Mouse (Mus musculus): ENCODE data around the gene Prim1. TPM values are rescaled to one million over a fixed set of nuclear protein-coding genes. Genes with fewer than 3 reads are reported as not detected.

The Prim1 gene
- polyA plus RNA-seq, 1 experiment from 2014 or later, result 50.5 TPM

Other genes with a start within 250 kb of the Prim1 start
- gene Rdh9, start 238.8 kb upstream of the Prim1 start, polyA plus RNA-seq (2015; fragmentation: Nextera tagmentation; extraction: Ambion mirVana), result 0.15 and 0.23 TPM in 2 replicates
- not detected in 2 replicates for gene Rdh16, start 214.0 kb upstream of the Prim1 start, polyA plus RNA-seq (2015; fragmentation: Nextera tagmentation; extraction: Ambion mirVana)
- not detected in 2 replicates for gene Rdh19, start 165.2 kb upstream of the Prim1 start, polyA plus RNA-seq (2015; fragmentation: Nextera tagmentation; extraction: Ambion mirVana)
- gene Rdh16f2, start 148.7 kb upstream of the Prim1 start, polyA plus RNA-seq (2015; fragmentation: Nextera tagmentation; extraction: Ambion mirVana), result not detected in 2 replicates
- not detected in 2 replicates for gene Rdh7, start 126.4 kb upstream of the Prim1 start, polyA plus RNA-seq (2015; fragmentation: Nextera tagmentation; extraction: Ambion mirVana)
- not detected in 2 replicates for gene Sdr9c7, start 116.7 kb upstream of the Prim1 start, polyA plus RNA-seq (2015; fragmentation: Nextera tagmentation; extraction: Ambion mirVana)
- gene Hsd17b6, start 7.6 kb upstream of the Prim1 start, polyA plus RNA-seq (2015; fragmentation: Nextera tagmentation; extraction: Ambion mirVana), result not detected in 2 replicates
- gene Naca, start 20.4 kb downstream of the Prim1 start, polyA plus RNA-seq (2015; fragmentation: Nextera tagmentation; extraction: Ambion mirVana), result 540 TPM in 2 replicates
- 301 and 338 TPM in 2 replicates for gene Ptges3, start 43.8 kb downstream of the Prim1 start, polyA plus RNA-seq (2015; fragmentation: Nextera tagmentation; extraction: Ambion mirVana)
- gene Atp5b, start 68.1 kb downstream of the Prim1 start, polyA plus RNA-seq (2015; fragmentation: Nextera tagmentation; extraction: Ambion mirVana), result 4,907 and 5,417 TPM in 2 replicates
- gene Baz2a, start 76.4 kb downstream of the Prim1 start, polyA plus RNA-seq (2015; fragmentation: Nextera tagmentation; extraction: Ambion mirVana), result 7.4 and 8.0 TPM in 2 replicates
- 35.4 and 37.3 TPM in 2 replicates for gene Rbms2, start 165.1 kb downstream of the Prim1 start, polyA plus RNA-seq (2015; fragmentation: Nextera tagmentation; extraction: Ambion mirVana)
- 0.53 and 0.96 TPM in 2 replicates for gene Gls2, start 179.3 kb downstream of the Prim1 start, polyA plus RNA-seq (2015; fragmentation: Nextera tagmentation; extraction: Ambion mirVana)
- 40.7 and 40.8 TPM in 2 replicates for gene Spryd4, start 196.6 kb downstream of the Prim1 start, polyA plus RNA-seq (2015; fragmentation: Nextera tagmentation; extraction: Ambion mirVana)
- not detected in 2 replicates for gene Mip, start 210.7 kb downstream of the Prim1 start, polyA plus RNA-seq (2015; fragmentation: Nextera tagmentation; extraction: Ambion mirVana)
- 32.2 and 34.0 TPM in 2 replicates for gene Timeless, start 216.9 kb downstream of the Prim1 start, polyA plus RNA-seq (2015; fragmentation: Nextera tagmentation; extraction: Ambion mirVana)
- gene Apon, start 238.9 kb downstream of the Prim1 start, polyA plus RNA-seq (2015; fragmentation: Nextera tagmentation; extraction: Ambion mirVana), result 0.10 and 0.17 TPM in 2 replicates